Mouse (Mus musculus): Measurements from ENCODE around the gene Bcas3.

Gene Bcas3

DNA sequence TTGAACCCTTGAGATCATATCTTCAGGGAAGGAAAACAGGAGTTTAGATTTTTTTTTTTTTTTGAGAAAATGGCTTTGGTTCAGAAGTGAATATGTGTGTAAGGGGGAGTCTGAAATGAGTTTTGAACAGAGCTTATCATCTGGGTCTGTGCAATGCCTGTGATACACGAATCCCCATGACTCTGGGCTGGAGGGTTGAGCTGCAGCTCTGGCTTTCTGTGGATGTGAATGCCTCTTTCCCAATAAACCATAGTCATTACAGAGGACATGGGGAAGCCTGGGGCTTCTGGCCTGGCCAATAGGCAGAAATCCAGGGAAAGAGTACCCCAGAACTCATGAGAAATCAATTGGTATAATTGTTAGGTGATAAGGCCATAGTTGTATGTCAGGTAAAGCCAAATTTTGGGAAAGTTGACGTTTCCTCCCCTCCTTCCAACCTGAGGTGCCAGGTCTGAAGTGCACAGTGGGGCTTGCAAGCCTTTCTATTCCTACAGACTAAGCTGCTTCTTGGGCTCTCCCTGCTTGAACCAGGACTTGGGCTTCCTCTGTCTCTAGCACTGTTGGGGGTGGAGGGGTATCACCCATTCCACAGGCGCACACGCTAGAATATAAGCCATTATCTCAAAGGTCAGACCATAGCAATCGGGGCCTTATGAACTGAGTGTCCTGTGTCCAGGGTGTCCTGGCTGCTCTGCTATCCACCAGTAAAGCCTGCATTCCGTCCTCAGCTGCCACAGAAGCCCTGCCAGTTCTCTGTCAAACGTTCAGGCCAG, 486.5 kb downstream of the Bcas3 start:
- in situ Hi-C loops (cut with MseI, MboI) = no loop called here

DNA sequence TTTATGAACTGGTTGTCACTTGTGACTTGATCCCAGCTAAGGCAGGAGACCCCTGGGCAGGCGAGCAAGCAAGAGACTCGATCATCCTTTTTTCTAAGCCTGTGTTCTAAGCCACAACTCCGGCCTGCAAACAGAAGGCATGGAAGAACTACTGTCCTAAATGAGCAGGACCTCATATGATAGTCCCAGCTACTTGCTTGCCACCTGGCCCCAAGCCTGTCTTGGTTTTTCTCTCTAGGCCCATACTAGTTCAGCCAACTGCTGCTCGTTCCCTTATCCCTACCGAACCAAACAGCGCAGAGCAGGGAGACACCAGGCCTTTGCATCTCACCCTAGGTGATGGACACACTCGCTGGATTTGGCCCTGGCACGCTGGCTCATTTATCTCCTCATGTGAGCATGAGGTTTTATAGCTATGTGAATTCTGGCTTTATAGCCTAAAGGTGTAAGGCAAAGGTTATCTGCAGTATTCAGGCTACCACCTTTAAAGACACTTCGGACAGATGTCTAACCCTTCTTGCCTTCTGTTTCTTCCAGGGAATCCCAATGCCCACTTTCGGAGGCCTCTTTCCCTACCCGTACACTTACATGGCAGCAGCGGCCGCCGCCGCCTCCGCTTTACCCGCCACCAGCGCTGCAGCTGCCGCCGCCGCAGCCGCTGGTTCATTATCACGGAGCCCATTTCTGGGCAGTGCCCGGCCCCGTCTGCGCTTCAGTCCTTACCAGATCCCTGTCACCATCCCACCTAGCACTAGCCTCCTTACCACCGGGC, 487.2 kb downstream of the Bcas3 start:
- in situ Hi-C loops (cut with MseI, MboI) = no loop called here

GRCm38 (mm10) chr11:85840803-85841145, 487.8 kb downstream of the Bcas3 start:
- in situ Hi-C loops (cut with MseI, MboI) = no loop called here

- in situ Hi-C loops (cut with MseI, MboI) = no loop called here
These were observed 488.3 kb downstream of the Bcas3 start for GRCm38 (mm10) chr11:85841211-85841681.

DNA sequence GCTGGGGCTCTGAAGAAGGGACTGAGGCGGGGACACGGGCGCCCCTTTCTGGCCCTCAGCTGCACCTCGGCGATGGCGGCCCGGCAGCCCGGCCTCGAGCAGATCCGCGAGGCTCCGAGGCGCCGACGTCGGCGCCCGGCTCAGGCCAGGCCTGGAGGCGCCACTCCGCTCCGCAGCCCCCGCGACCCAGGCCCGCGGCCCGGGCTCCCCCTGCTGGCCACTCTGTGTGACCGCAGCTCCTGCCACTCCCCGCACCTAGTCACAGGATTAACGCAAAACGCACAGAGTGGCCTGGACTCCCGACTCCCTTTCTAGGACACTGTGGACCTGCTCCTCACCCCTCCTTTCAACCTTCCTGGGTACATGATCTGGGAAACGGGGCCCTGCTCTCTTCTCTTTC, 489.0 kb downstream of the Bcas3 start:
- in situ Hi-C loops (cut with MseI, MboI) = no loop called here

DNA sequence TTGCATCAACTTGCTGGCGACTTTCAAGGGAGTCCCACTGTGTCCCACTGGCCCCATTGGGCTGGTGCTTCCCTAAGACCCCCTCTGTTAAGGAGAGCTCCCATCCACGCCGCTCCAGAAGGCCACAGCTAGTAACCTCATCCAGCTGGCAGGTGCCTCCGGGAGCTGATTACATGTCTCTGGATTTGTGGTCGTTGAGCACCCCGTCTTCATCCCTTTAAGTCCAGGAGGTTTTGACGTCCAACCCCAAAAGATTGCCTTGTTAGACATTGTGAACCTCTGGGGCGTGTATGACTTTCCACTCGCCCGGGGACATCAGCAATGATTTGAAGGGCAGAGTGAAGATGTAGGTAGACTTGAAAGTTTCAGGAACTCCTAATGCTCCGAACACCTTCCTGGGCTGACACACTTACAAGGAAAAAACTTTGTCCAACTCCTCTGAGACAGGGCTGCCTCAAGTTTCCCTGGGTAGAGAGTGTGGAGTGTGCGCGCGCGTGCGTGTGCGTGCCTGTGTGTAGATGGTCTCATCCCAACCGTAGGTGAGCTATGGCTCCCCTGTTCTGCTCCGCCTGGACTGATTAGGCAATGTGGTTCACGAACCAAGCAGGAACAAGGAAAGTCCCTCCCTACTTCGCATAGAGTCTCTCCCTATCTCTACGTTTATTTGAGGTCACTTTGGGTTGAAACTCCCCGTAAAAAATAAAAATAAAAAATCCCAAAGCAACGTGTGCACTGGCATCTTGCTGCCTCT, 489.8 kb downstream of the Bcas3 start:
- in situ Hi-C loops (cut with MseI, MboI) = no loop called here

- in situ Hi-C loops (cut with MseI, MboI) = no loop called here
These were observed 490.4 kb downstream of the Bcas3 start for GRCm38 (mm10) chr11:85843347-85843692.

- in situ Hi-C loops (cut with MseI, MboI) = no loop called here
These were observed 491.4 kb downstream of the Bcas3 start for GRCm38 (mm10) chr11:85844144-85844965.

DNA sequence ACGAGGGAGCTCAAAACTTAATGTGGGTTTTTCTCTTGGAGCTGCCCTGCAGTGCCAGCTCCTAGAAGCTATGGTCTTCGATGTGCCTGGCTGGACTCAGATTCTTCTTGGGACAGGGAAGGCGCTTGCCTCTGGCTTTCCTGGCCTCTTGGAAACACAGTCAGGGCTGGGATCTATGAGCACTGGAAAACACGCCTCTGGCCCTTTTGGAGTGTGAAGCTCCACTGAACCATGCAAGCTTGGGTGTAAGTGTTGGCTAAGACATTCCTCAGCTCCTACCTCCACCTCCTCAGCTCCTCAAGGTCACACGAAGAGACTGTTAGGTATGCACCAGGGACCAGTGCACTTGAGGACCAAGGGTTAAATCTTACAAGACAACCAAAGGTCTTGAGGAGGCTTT, 492.0 kb downstream of the Bcas3 start:
- in situ Hi-C loops (cut with MseI, MboI) = no loop called here

DNA sequence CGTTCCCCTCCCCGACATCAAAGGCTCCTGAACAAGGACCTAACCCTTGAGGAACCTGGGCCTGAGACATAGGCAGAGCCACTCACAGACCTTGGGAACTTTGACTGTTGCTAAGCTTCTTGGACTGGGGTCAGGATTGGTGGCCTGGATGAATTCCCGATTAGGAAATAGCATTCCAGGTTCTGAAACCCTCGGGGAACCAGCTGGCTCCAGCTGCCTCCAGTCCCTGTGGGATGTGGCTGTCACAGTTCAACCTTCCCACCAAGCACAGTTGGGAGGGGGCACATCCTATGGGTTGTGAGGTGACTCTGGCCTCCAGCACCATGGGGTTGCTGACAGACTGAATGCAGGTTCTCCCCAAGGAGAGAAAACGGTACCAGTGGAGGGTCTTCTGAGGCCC, 493.0 kb downstream of the Bcas3 start:
- in situ Hi-C loops (cut with MseI, MboI) = no loop called here

- in situ Hi-C loops (cut with MseI, MboI) = no loop called here
These were observed 493.5 kb downstream of the Bcas3 start for GRCm38 (mm10) chr11:85846509-85846908.

DNA sequence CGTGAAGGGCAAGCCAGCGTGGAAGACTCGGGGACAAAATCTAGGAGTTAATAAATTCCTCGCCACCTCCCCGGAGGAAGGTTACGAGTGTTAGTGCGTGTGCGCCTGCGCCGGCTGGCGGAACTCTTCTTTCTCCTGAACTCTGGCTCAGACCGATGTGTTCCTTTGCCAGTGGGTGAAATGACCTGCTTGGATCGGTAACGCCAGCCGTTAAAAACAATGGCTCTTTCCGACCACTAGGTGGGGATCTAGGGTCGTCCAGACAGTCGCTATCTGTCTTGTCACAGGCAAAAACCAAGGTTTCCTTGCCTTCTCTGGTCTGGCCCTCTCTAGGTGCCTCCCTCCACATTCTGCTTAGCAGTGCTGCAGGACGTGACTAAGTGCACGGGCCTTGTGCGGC, 496.1 kb downstream of the Bcas3 start:
- in situ Hi-C loops (cut with MseI, MboI) = no loop called here

DNA sequence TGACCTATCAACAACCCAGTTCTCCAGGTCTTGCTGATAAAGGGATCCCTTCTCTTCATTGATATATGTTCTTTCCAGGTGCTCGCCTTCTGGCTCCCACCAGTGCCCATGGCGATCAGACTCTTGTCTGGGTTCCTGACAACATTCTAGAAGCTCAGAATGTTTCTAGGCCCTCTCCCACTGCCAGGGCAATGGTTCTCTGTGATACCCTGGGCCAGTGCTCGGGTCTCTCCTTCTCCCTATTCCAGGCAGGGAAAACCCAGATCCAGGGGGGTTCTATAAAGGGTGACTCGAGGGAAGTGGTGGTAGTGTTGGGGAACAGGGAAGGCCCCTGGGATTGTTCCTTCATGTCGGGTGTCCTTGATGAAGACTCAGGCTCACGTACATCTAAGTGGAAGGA, 497.3 kb downstream of the Bcas3 start, which contains the start of gene Gm11444:
TSS of gene Gm11444 (minus strand) at position 101 of the 400 bp plus-strand sequence.
- in situ Hi-C loops (cut with MseI, MboI) = loop anchor here (5.0 to 10.0 kb wide), 2 partner anchors 122 to 215 kb away; no protein-coding TSS in a partner anchor

- in situ Hi-C loops (cut with MseI, MboI) = loop anchor here (5.0 to 10.0 kb wide), 2 partner anchors 122 to 214 kb away; no protein-coding TSS in a partner anchor
These were observed 497.8 kb downstream of the Bcas3 start for GRCm38 (mm10) chr11:85850758-85851157.

GRCm38 (mm10) chr11:85857997-85858698, 505.2 kb downstream of the Bcas3 start:
- in situ Hi-C loops (cut with MseI, MboI) = loop anchor here in 1 of 2 experiments (10.0 kb wide), 1 partner anchor 207 kb away; no protein-coding TSS in a partner anchor

GRCm38 (mm10) chr11:85864363-85864762, 511.4 kb downstream of the Bcas3 start:
- in situ Hi-C loops (cut with MseI, MboI) = loop anchor here (5.0 to 10.0 kb wide), 2 partner anchors 308 to 310 kb away; no protein-coding TSS in a partner anchor

Measured in mouse trophoblast stem cell (cell line).